Mouse (Mus musculus) thymus, adult 2 months (tissue): Measurements from ENCODE around the gene Svbp. TPM values are rescaled to one million over a fixed set of nuclear protein-coding genes. Genes with fewer than 3 reads are reported as not detected.

Experiments
- DNase-seq: peaks from one replicate; pipeline ENCODE4 v3.0.0; 2021
- H3K27ac ChIP-seq: fragments of 200-500 bp; 2 replicates; pipeline ENCODE4 v1.5.1; 2012; ENCODE audit warnings: low read length, control low read depth; ENCODE audit not compliant: control insufficient read depth, insufficient read depth
- H3K27me3 ChIP-seq: fragments of 200-500 bp; 2 replicates; pipeline ENCODE4 v1.6.1; 2012; ENCODE audit warnings: mild to moderate bottlenecking, low read length, moderate library complexity, mixed read lengths; ENCODE audit not compliant: control insufficient read depth, insufficient read depth
- H3K36me3 ChIP-seq: fragments of 200-500 bp; 2 replicates; pipeline ENCODE4 v1.6.1; 2012; ENCODE audit warnings: mild to moderate bottlenecking, low read length, moderate library complexity; ENCODE audit not compliant: control insufficient read depth, insufficient read depth
- H3K4me1 ChIP-seq: fragments of 200-500 bp; replicated peaks from 2 replicates; pipeline ENCODE4 v1.6.1; 2012; ENCODE audit warnings: low read length; ENCODE audit not compliant: control insufficient read depth, insufficient read depth
- H3K4me3 ChIP-seq: fragments of 200-500 bp; 2 replicates; pipeline ENCODE4 v1.5.1; 2012; ENCODE audit warnings: mild to moderate bottlenecking, low read length, control low read depth, moderate library complexity; ENCODE audit not compliant: control insufficient read depth, insufficient read depth
- CTCF ChIP-seq: fragments of 200-500 bp; IDR thresholded peaks from 2 replicates; pipeline ENCODE4 v1.5.1; 2012; ENCODE audit warnings: mild to moderate bottlenecking, control low read depth, low read length, moderate library complexity, borderline replicate concordance; ENCODE audit not compliant: control insufficient read depth, poor library complexity, insufficient read depth; ENCODE audit errors: extremely low read depth
- POLR2A ChIP-seq: fragments of 200-500 bp; IDR thresholded peaks from 2 replicates; pipeline ENCODE4 v1.6.1; 2012; ENCODE audit warnings: mild to moderate bottlenecking, low read length, control low read depth, moderate library complexity; ENCODE audit not compliant: control insufficient read depth, poor library complexity, insufficient read depth; ENCODE audit errors: extremely low read depth
- WGBS: fragments of 180-500 bp; shearing (Covaris S2); methylation state at CpG from one replicate; pipeline ENCODE4 v1.1.7; 2018; 5-methylcytosine and 5-hydroxymethylcytosine counted together
- polyA plus RNA-seq: library from polyadenylated mRNA; depleted of rRNA; stranded (reverse); fragments of >200 nt; gene quantifications from 2 replicates; pipeline ENCODE4 v1.2.3, GENCODE M21; 2012

The Svbp gene
- polyA plus RNA-seq, 1 experiment, result 59.8 TPM

DNA sequence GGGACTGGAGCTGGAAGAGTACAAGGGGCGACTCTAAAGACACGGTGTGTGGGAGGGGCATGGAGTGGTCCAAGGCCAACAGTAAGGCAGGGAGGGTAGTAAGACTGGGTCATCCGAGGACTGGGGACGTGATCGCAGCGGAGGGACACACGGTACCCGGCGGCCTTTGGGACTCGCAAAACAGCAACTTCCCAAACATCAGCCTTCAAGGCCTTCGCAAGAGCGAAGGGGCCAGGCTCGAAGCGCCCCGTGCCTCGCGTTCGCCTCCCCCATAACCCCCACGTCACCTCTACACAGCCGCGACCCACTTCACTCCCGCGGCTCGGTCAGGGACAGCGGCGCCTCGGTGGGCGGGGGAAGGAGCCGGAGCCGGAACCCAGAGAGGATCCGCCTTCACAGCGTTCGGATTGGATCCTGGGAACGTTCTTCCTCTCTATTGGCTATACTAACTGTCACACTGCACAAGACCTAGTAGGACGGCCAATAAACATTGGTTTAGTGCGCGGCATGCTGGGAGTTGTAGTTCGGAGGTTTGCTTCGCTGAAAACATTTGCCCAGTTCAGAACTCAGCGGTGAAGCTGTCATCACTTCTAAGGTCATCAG lies 21.2 kb upstream of the Svbp start, which contains the start of gene Zfp691:
TSS of gene Zfp691 (minus strand) at position 345 of the 603 bp plus-strand sequence.
- DNase-seq, result peak; percentile 97
- no peaks in the 10 kb centered on the region for H3K36me3 ChIP-seq
- TF ChIP-seq CTCF (peak; percentile 45; the same call in 1 of the 2 replicates), POLR2A (peak; percentile 73; the same call in 1 of the 2 replicates)
- H3K4me3 ChIP-seq, result peak within 1 kb of the TSS; percentile 82
- under 1% methylated on average over 40 of the region's 40 CpGs for WGBS
- H3K27ac ChIP-seq, result no peak within 1 kb of the TSS
- H3K27me3 ChIP-seq, result no peaks in the 10 kb centered on the region
- peaks cover 8% of the 10 kb centered on the region for H3K4me1 ChIP-seq

DNA sequence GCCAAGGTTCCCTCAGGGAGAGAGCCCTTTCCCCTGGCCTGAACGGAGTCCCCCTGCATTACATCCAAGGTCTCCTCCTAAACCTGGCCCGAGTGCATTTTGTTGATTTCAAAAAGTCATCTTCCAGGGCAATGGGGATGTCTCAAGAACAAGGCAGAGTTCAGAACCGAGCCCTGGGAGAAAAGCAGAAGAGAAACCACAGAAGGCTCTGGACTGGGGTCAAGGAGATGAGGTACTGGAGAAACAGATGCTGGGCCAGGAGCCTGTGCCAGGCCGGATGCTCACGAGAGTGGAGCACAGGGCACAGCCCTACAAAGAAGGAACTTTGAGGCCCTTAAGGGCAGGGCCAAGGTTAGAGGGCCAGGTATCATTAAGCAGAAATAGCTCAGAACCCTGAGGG lies 17.4 kb upstream of the Svbp start:
- 69% methylated on average over 5 of the region's 5 CpGs for WGBS
- TF ChIP-seq POLR2A (no peak), CTCF (no peak)

DNA sequence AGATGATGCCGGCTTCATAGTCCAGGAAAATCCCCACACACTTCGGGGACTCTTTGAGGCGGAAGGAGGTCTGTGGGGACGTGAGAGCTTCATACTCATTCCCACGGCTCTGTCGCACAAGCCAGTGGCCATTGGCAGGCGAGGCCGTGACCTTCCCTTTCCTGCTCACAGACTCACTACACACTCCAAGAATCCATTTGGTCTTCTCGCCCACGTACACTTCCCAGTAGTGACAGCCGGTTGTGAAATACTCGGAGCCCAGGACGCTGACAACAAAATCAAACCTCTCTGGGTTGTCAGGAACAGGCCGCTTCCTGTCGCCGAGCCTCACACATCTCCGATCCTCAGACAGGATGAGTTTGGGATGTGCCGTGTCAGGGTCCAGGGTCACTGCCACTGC lies 16.8 kb upstream of the Svbp start:
- H3K36me3 ChIP-seq, result no peaks in the 10 kb centered on the region
- peaks cover 4% of the 10 kb centered on the region for H3K4me1 ChIP-seq
- no peaks in the 10 kb centered on the region for H3K27me3 ChIP-seq
- H3K4me3 ChIP-seq, result no peak overlapping the region
- 88% methylated on average over 18 of the region's 18 CpGs for WGBS
- TF ChIP-seq POLR2A, result no peak
- TF ChIP-seq CTCF, result no peak
- DNase-seq, result no peak
- no peak overlapping the region for H3K27ac ChIP-seq

More for the DNA sequence above, 17.4 kb upstream of the Svbp start:
- DNase-seq, result no peak
- H3K4me1 ChIP-seq, result peaks cover 8% of the 10 kb centered on the region
- no peaks in the 10 kb centered on the region for H3K36me3 ChIP-seq
- H3K27ac ChIP-seq, result no peak overlapping the region
- no peaks in the 10 kb centered on the region for H3K27me3 ChIP-seq
- no peak overlapping the region for H3K4me3 ChIP-seq

DNA sequence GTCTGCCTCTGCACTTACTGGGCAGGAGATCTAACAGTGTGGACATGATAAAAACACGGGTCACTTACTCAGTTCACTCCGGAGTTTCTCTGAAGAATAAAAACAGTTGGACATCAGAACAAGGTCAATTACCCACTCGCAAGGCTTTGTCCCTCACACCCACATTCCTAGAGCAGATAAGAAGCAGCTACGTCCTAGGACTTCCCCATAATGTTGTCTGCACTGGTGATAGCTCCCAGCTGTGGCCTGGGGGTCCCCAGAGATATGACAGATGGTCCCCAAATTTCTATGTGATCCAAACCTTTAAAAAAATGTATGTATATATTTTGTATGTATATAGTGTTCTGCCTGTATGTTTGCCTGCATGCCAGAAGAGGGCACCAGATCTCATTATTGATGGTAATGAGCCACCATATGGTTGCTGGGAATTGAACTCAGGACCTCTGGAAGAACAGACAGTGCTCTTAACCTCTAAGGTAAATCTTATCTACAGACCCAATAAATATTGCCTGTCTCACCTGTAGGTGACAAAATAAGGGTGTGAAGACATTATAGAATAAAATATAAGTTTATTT lies 14.9 kb upstream of the Svbp start:
- Histone ChIP-seq H3K36me3 (no peaks in the 10 kb centered on the region), H3K4me3 (no peak overlapping the region), H3K27ac (no peak overlapping the region), H3K27me3 (no peaks in the 10 kb centered on the region), H3K4me1 (no peaks in the 10 kb centered on the region; the same call in 1 of the 2 replicates)
- no peak for TF ChIP-seq CTCF
- TF ChIP-seq POLR2A, result no peak
- WGBS, result 82% methylated on average over 4 of the region's 4 CpGs
- DNase-seq, result no peak

DNA sequence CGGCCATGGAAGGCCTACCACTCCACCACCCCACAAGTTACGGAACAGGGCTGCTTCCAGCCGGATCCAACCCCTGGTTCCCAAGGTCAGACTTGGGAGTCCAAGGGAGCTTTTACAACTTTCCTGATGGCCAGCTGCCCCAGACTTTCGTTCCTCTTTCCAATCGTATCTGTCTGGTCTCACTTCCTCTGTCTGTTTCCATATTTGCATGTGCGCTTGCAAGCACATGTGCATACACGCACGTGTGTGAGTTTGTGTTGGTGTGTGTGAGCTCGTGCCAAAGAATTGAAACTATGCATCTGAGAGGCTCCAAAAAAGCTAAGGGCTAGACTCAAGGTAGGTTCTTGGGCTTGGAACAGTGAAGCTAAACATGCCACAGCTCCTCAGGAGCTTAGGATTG lies 13.7 kb upstream of the Svbp start:
- TF ChIP-seq POLR2A (no peak), CTCF (no peak)
- no peaks in the 10 kb centered on the region for H3K27me3 ChIP-seq
- H3K4me3 ChIP-seq, result no peak overlapping the region
- H3K27ac ChIP-seq, result no peak overlapping the region
- 48% methylated on average over 9 of the region's 9 CpGs for WGBS
- no peaks in the 10 kb centered on the region; the same call in 1 of the 2 replicates for H3K4me1 ChIP-seq
- H3K36me3 ChIP-seq, result no peaks in the 10 kb centered on the region
- no peak for DNase-seq

DNA sequence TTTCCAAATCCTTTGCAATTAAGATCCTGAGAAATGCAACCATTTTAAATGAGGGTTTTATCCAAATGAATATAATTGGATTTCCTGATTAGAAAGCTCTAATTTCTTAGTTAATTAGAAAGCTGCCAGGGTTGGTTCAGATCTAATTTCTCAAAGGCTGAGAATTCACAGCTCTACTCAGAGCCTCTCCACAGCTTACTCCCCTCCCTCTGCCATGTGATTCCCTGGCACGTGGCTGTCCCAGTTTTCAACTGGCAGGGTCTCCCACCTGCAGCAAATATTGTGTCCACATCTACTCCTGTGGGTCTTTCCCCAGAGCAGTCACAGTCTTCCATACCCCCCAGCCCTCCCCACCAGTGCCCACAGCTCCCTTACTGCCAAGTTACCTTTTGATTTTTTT lies 11.6 kb upstream of the Svbp start:
- Histone ChIP-seq H3K27me3 (no peaks in the 10 kb centered on the region), H3K4me3 (no peak overlapping the region), H3K36me3 (no peaks in the 10 kb centered on the region), H3K4me1 (no peaks in the 10 kb centered on the region; the same call in 1 of the 2 replicates), H3K27ac (no peak overlapping the region)
- DNase-seq, result no peak
- WGBS, result 62% methylated on average over 1 of the region's 1 CpGs
- TF ChIP-seq CTCF (no peak), POLR2A (no peak)

DNA sequence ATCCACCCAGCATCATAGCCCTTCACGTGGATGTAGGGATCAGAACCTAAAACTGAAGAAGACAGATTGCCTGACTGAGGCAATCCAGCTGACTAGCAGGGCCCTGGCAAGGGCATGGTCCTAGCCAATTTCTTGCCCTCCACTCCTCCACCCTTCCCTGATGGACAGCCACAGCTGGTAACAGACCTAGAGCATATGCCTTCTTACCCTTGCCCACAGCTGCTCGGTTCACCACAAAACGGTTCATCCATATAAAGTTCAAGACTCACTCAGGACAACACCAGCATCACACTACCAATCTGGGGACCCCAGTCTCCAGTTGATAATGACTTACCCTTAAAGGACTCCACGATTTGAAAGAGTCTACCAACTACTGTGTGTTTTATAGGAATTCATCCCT lies 9.3 kb upstream of the Svbp start:
- TF ChIP-seq CTCF (no peak), POLR2A (no peak)
- WGBS, result 86% methylated on average over 4 of the region's 4 CpGs
- H3K27me3 ChIP-seq, result no peaks in the 10 kb centered on the region

More for the DNA sequence above, 9.3 kb upstream of the Svbp start:
- Histone ChIP-seq H3K4me3 (no peak overlapping the region), H3K36me3 (no peaks in the 10 kb centered on the region), H3K27ac (no peak overlapping the region), H3K4me1 (no peaks in the 10 kb centered on the region; the same call in 1 of the 2 replicates)
- no peak for DNase-seq
